Mouse (Mus musculus): Measurements from ENCODE around the gene Slc22a23. TPM values are rescaled to one million over a fixed set of nuclear protein-coding genes. Genes with fewer than 3 reads are reported as not detected.

The Slc22a23 gene
- polyA plus RNA-seq, 1 experiment from 2014 or later, result 3.8 TPM

- Histone ChIP-seq H3K4me2 (ENCODE audit: low read depth, low read length) (no peak overlapping the region), H3K9me3 (ENCODE audit: control insufficient read depth, low read length) (no peaks in the 10 kb centered on the region), H3K9ac (ENCODE audit: low read length) (no peak overlapping the region), H3K4me3 (ENCODE audit: low read length) (no peak overlapping the region), H3K4me1 (replicated peaks; ENCODE audit: control insufficient read depth, insufficient read depth, low read length) (peaks cover 15% of the 10 kb centered on the region), H3K27me3 (ENCODE audit: control insufficient read depth, insufficient read depth, low read depth, low read length) (no peaks in the 10 kb centered on the region), H3K27ac (ENCODE audit: low read length) (no peak overlapping the region; the same call in 1 of the 2 replicates), H3K36me3 (ENCODE audit: control insufficient read depth, insufficient read depth, low read length) (no peaks in the 10 kb centered on the region)
- no peak for ATAC-seq (ENCODE audit: low read depth)
- 81% methylated on average over 5 of the region's 5 CpGs for WGBS
These were observed 73.9 kb downstream of the Slc22a23 start for GRCm38 (mm10) chr13:34270886-34271602.

- Histone ChIP-seq H3K36me3 (ENCODE audit: control insufficient read depth, insufficient read depth, low read length) (no peaks in the 10 kb centered on the region), H3K27me3 (ENCODE audit: control insufficient read depth, insufficient read depth, low read depth, low read length) (no peaks in the 10 kb centered on the region), H3K9me3 (ENCODE audit: control insufficient read depth, low read length) (no peaks in the 10 kb centered on the region), H3K27ac (ENCODE audit: low read length) (no peak overlapping the region), H3K9ac (ENCODE audit: low read length) (no peak overlapping the region), H3K4me3 (ENCODE audit: low read length) (no peak overlapping the region), H3K4me2 (ENCODE audit: low read depth, low read length) (no peak overlapping the region), H3K4me1 (replicated peaks; ENCODE audit: control insufficient read depth, insufficient read depth, low read length) (peaks cover 26% of the 10 kb centered on the region)
- WGBS, result 60% methylated on average over 2 of the region's 2 CpGs
- no peak for ATAC-seq (ENCODE audit: low read depth)
These were observed 75.5 kb downstream of the Slc22a23 start for GRCm38 (mm10) chr13:34269376-34269991.

GRCm38 (mm10) chr13:34266942-34267660, 77.9 kb downstream of the Slc22a23 start:
- no peak overlapping the region for H3K4me2 ChIP-seq (ENCODE audit: low read depth, low read length)
- H3K9ac ChIP-seq (ENCODE audit: low read length), result no peak overlapping the region
- H3K4me3 ChIP-seq (ENCODE audit: low read length), result no peak overlapping the region
- H3K27ac ChIP-seq (ENCODE audit: low read length), result no peak overlapping the region
- peaks cover 22% of the 10 kb centered on the region for H3K4me1 ChIP-seq (replicated peaks; ENCODE audit: control insufficient read depth, insufficient read depth, low read length)
- H3K27me3 ChIP-seq (ENCODE audit: control insufficient read depth, insufficient read depth, low read depth, low read length), result no peaks in the 10 kb centered on the region
- no peaks in the 10 kb centered on the region for H3K36me3 ChIP-seq (ENCODE audit: control insufficient read depth, insufficient read depth, low read length)
- 73% methylated on average over 8 of the region's 8 CpGs for WGBS
- no peak for ATAC-seq (ENCODE audit: low read depth)
- H3K9me3 ChIP-seq (ENCODE audit: control insufficient read depth, low read length), result no peaks in the 10 kb centered on the region

- 88% methylated on average over 8 of the region's 8 CpGs for WGBS
- no peak overlapping the region for H3K9ac ChIP-seq (ENCODE audit: low read length)
- no peak overlapping the region for H3K4me2 ChIP-seq (ENCODE audit: low read depth, low read length)
- no peak overlapping the region for H3K4me3 ChIP-seq (ENCODE audit: low read length)
- H3K4me1 ChIP-seq (replicated peaks; ENCODE audit: control insufficient read depth, insufficient read depth, low read length), result peaks cover 13% of the 10 kb centered on the region
- H3K27ac ChIP-seq (ENCODE audit: low read length), result no peak overlapping the region
- H3K9me3 ChIP-seq (ENCODE audit: control insufficient read depth, low read length), result no peaks in the 10 kb centered on the region
- no peaks in the 10 kb centered on the region for H3K27me3 ChIP-seq (ENCODE audit: control insufficient read depth, insufficient read depth, low read depth, low read length)
- no peak for ATAC-seq (ENCODE audit: low read depth)
- H3K36me3 ChIP-seq (ENCODE audit: control insufficient read depth, insufficient read depth, low read length), result no peaks in the 10 kb centered on the region
These were observed 78.9 kb downstream of the Slc22a23 start for GRCm38 (mm10) chr13:34266067-34266466.

- 38% methylated on average over 5 of the region's 5 CpGs for WGBS
- Histone ChIP-seq H3K36me3 (ENCODE audit: control insufficient read depth, insufficient read depth, low read length) (no peaks in the 10 kb centered on the region), H3K9me3 (ENCODE audit: control insufficient read depth, low read length) (no peaks in the 10 kb centered on the region), H3K4me2 (ENCODE audit: low read depth, low read length) (no peak overlapping the region), H3K27me3 (ENCODE audit: control insufficient read depth, insufficient read depth, low read depth, low read length) (no peaks in the 10 kb centered on the region), H3K9ac (ENCODE audit: low read length) (no peak overlapping the region), H3K4me1 (replicated peaks; ENCODE audit: control insufficient read depth, insufficient read depth, low read length) (peaks cover 13% of the 10 kb centered on the region), H3K4me3 (ENCODE audit: low read length) (no peak overlapping the region), H3K27ac (ENCODE audit: low read length) (no peak overlapping the region)
- no peak for ATAC-seq (ENCODE audit: low read depth)
These were observed 79.4 kb downstream of the Slc22a23 start for GRCm38 (mm10) chr13:34265576-34265975.

- 66% methylated on average over 3 of the region's 3 CpGs for WGBS
- H3K9me3 ChIP-seq (ENCODE audit: control insufficient read depth, low read length), result no peaks in the 10 kb centered on the region
These were observed 79.9 kb downstream of the Slc22a23 start for GRCm38 (mm10) chr13:34265022-34265565.

GRCm38 (mm10) chr13:34264508-34264907, 80.5 kb downstream of the Slc22a23 start:
- Histone ChIP-seq H3K36me3 (ENCODE audit: control insufficient read depth, insufficient read depth, low read length) (no peaks in the 10 kb centered on the region), H3K4me1 (replicated peaks; ENCODE audit: control insufficient read depth, insufficient read depth, low read length) (peaks cover 13% of the 10 kb centered on the region), H3K9ac (ENCODE audit: low read length) (no peak overlapping the region), H3K27me3 (ENCODE audit: control insufficient read depth, insufficient read depth, low read depth, low read length) (no peaks in the 10 kb centered on the region), H3K4me3 (ENCODE audit: low read length) (no peak overlapping the region), H3K4me2 (ENCODE audit: low read depth, low read length) (no peak overlapping the region), H3K9me3 (ENCODE audit: control insufficient read depth, low read length) (no peaks in the 10 kb centered on the region), H3K27ac (ENCODE audit: low read length) (no peak overlapping the region; the same call in 1 of the 2 replicates)
- WGBS, result 56% methylated on average over 2 of the region's 2 CpGs
- no peak for ATAC-seq (ENCODE audit: low read depth)

More at GRCm38 (mm10) chr13:34265022-34265565, 79.9 kb downstream of the Slc22a23 start:
- H3K36me3 ChIP-seq (ENCODE audit: control insufficient read depth, insufficient read depth, low read length), result no peaks in the 10 kb centered on the region
- H3K9ac ChIP-seq (ENCODE audit: low read length), result no peak overlapping the region
- no peak overlapping the region for H3K4me3 ChIP-seq (ENCODE audit: low read length)
- H3K4me1 ChIP-seq (replicated peaks; ENCODE audit: control insufficient read depth, insufficient read depth, low read length), result peaks cover 13% of the 10 kb centered on the region
- 0 out of 2 replicates have a peak overlapping the region, but pooled peaks have one; percentile 29 for H3K27ac ChIP-seq (ENCODE audit: low read length)
- no peak for ATAC-seq (ENCODE audit: low read depth)
- H3K27me3 ChIP-seq (ENCODE audit: control insufficient read depth, insufficient read depth, low read depth, low read length), result no peaks in the 10 kb centered on the region
- H3K4me2 ChIP-seq (ENCODE audit: low read depth, low read length), result no peak overlapping the region

- H3K4me3 ChIP-seq (ENCODE audit: low read length), result no peak overlapping the region
- H3K9ac ChIP-seq (ENCODE audit: low read length), result no peak overlapping the region
- no peak for ATAC-seq (ENCODE audit: low read depth)
- no peak overlapping the region for H3K27ac ChIP-seq (ENCODE audit: low read length)
- H3K4me1 ChIP-seq (replicated peaks; ENCODE audit: control insufficient read depth, insufficient read depth, low read length), result peaks cover 12% of the 10 kb centered on the region
- 83% methylated on average over 3 of the region's 3 CpGs for WGBS
- no peaks in the 10 kb centered on the region for H3K9me3 ChIP-seq (ENCODE audit: control insufficient read depth, low read length)
- no peaks in the 10 kb centered on the region for H3K36me3 ChIP-seq (ENCODE audit: control insufficient read depth, insufficient read depth, low read length)
- no peaks in the 10 kb centered on the region for H3K27me3 ChIP-seq (ENCODE audit: control insufficient read depth, insufficient read depth, low read depth, low read length)
- H3K4me2 ChIP-seq (ENCODE audit: low read depth, low read length), result no peak overlapping the region
These were observed 86.2 kb downstream of the Slc22a23 start for GRCm38 (mm10) chr13:34258765-34259164.

GRCm38 (mm10) chr13:34257177-34257576, 87.8 kb downstream of the Slc22a23 start:
- no peak overlapping the region for H3K9ac ChIP-seq (ENCODE audit: low read length)
- WGBS, result 84% methylated on average over 7 of the region's 7 CpGs
- peaks cover 12% of the 10 kb centered on the region for H3K4me1 ChIP-seq (replicated peaks; ENCODE audit: control insufficient read depth, insufficient read depth, low read length)
- H3K36me3 ChIP-seq (ENCODE audit: control insufficient read depth, insufficient read depth, low read length), result no peaks in the 10 kb centered on the region
- ATAC-seq (ENCODE audit: low read depth), result no peak
- H3K4me2 ChIP-seq (ENCODE audit: low read depth, low read length), result no peak overlapping the region
- H3K4me3 ChIP-seq (ENCODE audit: low read length), result no peak overlapping the region
- H3K27me3 ChIP-seq (ENCODE audit: control insufficient read depth, insufficient read depth, low read depth, low read length), result no peaks in the 10 kb centered on the region
- no peak overlapping the region for H3K27ac ChIP-seq (ENCODE audit: low read length)
- no peaks in the 10 kb centered on the region for H3K9me3 ChIP-seq (ENCODE audit: control insufficient read depth, low read length)

All from lung, embryonic 16.5 days (tissue).